9 mouse cellular contexts compared by ENCODE assay signal in the genomic region with DNA sequence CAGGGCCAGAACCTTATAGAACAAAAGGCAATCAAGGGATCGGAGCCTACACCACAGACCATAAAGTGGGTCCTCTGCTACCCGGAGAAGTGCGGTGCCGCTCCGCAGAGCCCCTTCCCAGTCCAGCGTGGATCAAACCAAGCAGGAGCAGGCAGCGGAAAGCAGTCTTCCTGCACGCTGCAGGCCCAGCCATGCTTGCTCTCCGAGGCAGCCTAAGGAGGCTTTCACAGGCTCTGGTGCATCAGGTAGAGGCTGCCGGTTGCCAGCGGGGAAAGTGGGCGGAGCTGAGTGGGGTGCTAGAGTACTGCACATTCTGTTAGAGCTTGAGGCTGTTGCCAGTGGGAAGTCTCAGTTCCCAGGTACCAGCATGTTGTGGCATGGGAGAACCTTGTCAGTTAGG. TPM values are rescaled to one million over a fixed set of nuclear protein-coding genes. Genes with fewer than 3 reads are reported as not detected.
DNase-seq lines count a peak whose midpoint lies in the region; ATAC-seq lines count a peak whose summit lies in the region.
"Had no signal": no experiment of that assay in that cellular context is flagged by ENCODE, and none has a peak within 500 bp of the region (broad histone marks: within the 10 kb centered on the region; RNA-seq: fewer than 3 reads in every experiment).

A gene (plus strand): TSS at position 25 of the 400 bp plus-strand sequence.

- no peaks in the 10 kb centered on the region for H3K36me3 ChIP-seq in heart, embryonic 11.5 days (ENCODE audit: control insufficient read depth, insufficient read depth, low read length)
- no peaks in the 10 kb centered on the region for H3K36me3 ChIP-seq in hindbrain, embryonic 15.5 days
- no peaks in the 10 kb centered on the region for H3K36me3 ChIP-seq in midbrain, embryonic 12.5 days

- no peaks in the 10 kb centered on the region for H3K9me3 ChIP-seq in heart, embryonic 11.5 days (replicated peaks; ENCODE audit: control insufficient read depth, low read length)
- H3K9me3 ChIP-seq in hindbrain, embryonic 15.5 days = no peaks in the 10 kb centered on the region
- H3K9me3 ChIP-seq in midbrain, embryonic 12.5 days = no peaks in the 10 kb centered on the region

- no peak for DNase-seq in heart, adult 9 months (ENCODE audit: low spot score in 2 of 2)
- DNase-seq in embryo, embryonic 9.5 days (ENCODE audit: extremely low spot score) = peak; percentile 32
- no peak for DNase-seq in ovary, adult 18-20 months (ENCODE audit: low spot score)
- DNase-seq in frontal cortex, adult 2 months (ENCODE audit: extremely low spot score in 1 of 2, low spot score in 1 of 2) = no peak
- no peak for DNase-seq in frontal cortex, postnatal 14 days (ENCODE audit: low spot score in 2 of 2)

- 0 out of 2 replicates have a peak within 1 kb of the TSS, but pooled peaks have one; percentile 44 for H3K9ac ChIP-seq in heart, embryonic 11.5 days (ENCODE audit: low read depth, low read length)
- H3K9ac ChIP-seq in hindbrain, embryonic 15.5 days = no peak within 1 kb of the TSS
- H3K9ac ChIP-seq in midbrain, embryonic 12.5 days (replicated peaks) = no peak within 1 kb of the TSS

- ATAC-seq in heart, embryonic 11.5 days (replicated peaks; ENCODE audit: insufficient number of reproducible peaks, low FRiP score, low TSS enrichment) = peak; percentile 61; the same call in 1 of the 2 replicates
- ATAC-seq in hindbrain, embryonic 15.5 days (ENCODE audit: low FRiP score, low read depth) = no peak
- ATAC-seq in midbrain, embryonic 12.5 days (ENCODE audit: low FRiP score, low read depth) = peak; percentile 68

- peak within 1 kb of the TSS; percentile 13; the same call in 1 of the 2 replicates for H3K4me3 ChIP-seq in heart, embryonic 11.5 days (ENCODE audit: low read depth, low read length)
- H3K4me3 ChIP-seq in hindbrain, embryonic 15.5 days = no peak within 1 kb of the TSS
- peak within 1 kb of the TSS; percentile 28; the same call in 1 of the 2 replicates for H3K4me3 ChIP-seq in midbrain, embryonic 12.5 days
- H3K4me3 ChIP-seq: erythroblast, embryonic 14.5 days had no signal

- H3K27me3 ChIP-seq in heart, embryonic 11.5 days (ENCODE audit: control insufficient read depth, insufficient read depth, low read length) = no peaks in the 10 kb centered on the region
- no peaks in the 10 kb centered on the region for H3K27me3 ChIP-seq in hindbrain, embryonic 15.5 days
- no peaks in the 10 kb centered on the region for H3K27me3 ChIP-seq in midbrain, embryonic 12.5 days

- peak within 1 kb of the TSS; percentile 45 for H3K4me2 ChIP-seq in heart, embryonic 11.5 days
- peak within 1 kb of the TSS; percentile 19 for H3K4me2 ChIP-seq in hindbrain, embryonic 15.5 days
- H3K4me2 ChIP-seq in midbrain, embryonic 12.5 days (replicated peaks) = peak within 1 kb of the TSS; percentile 44

- 31% methylated on average over 12 of the region's 12 CpGs for WGBS in heart, embryonic 11.5 days (ENCODE audit: insufficient replicate concordance)
- 32% methylated on average over 12 of the region's 12 CpGs for WGBS in hindbrain, embryonic 15.5 days
- WGBS in midbrain, embryonic 12.5 days = 33% methylated on average over 12 of the region's 12 CpGs

- no peaks in the 10 kb centered on the region for H3K4me1 ChIP-seq in heart, embryonic 11.5 days (ENCODE audit: control insufficient read depth, insufficient read depth, low read length)
- H3K4me1 ChIP-seq in hindbrain, embryonic 15.5 days (replicated peaks) = 0 out of 2 replicates have a peak, but pooled peaks cover 3% of the 10 kb centered on the region
- H3K4me1 ChIP-seq in midbrain, embryonic 12.5 days = no peaks in the 10 kb centered on the region

- H3K27ac ChIP-seq in heart, embryonic 11.5 days (ENCODE audit: low read depth, low read length) = no peak within 1 kb of the TSS
- no peak within 1 kb of the TSS for H3K27ac ChIP-seq in hindbrain, embryonic 15.5 days (replicated peaks)
- H3K27ac ChIP-seq in midbrain, embryonic 12.5 days (replicated peaks) = no peak within 1 kb of the TSS

RNA-seq across cellular contexts. Expression of the gene that starts here (rescaled TPM):
- not detected in 2 replicates for polyA plus RNA-seq in heart, embryonic 11.5 days (2014; fragmentation: Nextera tagmentation; extraction: Ambion mirVana)
- polyA plus RNA-seq in hindbrain, embryonic 15.5 days (2015; fragmentation: Nextera tagmentation; extraction: Ambion mirVana) = not detected in 2 replicates
- not detected in 2 replicates for polyA plus RNA-seq in midbrain, embryonic 12.5 days (2016; fragmentation: Nextera tagmentation; extraction: Ambion mirVana)
- not detected in 2 replicates for polyA plus RNA-seq in frontal cortex, adult 2 months (2012; rRNA removed)
- polyA plus RNA-seq: erythroblast, embryonic 14.5 days had no signal

Comparison
In these comparisons a context has a peak if more than half of its experiments do, and no peak if none do; other contexts are left out.
1. Peak in ATAC-seq, H3K4me3 ChIP-seq, H3K9ac ChIP-seq and H3K4me2 ChIP-seq in heart, embryonic 11.5 days; RNA of the gene not detected or under 1 TPM.
2. Peak in ATAC-seq, H3K4me3 ChIP-seq and H3K4me2 ChIP-seq in midbrain, embryonic 12.5 days; RNA of the gene not detected or under 1 TPM.